Mouse (Mus musculus): ENCODE measurements at regions not wholly inside any gene's neighbourhood (a gene's known extent, or its start where the extent isn't known, plus 50 kb on each side); places are given as distances from the start of the nearest gene placed in this dataset.

DNA sequence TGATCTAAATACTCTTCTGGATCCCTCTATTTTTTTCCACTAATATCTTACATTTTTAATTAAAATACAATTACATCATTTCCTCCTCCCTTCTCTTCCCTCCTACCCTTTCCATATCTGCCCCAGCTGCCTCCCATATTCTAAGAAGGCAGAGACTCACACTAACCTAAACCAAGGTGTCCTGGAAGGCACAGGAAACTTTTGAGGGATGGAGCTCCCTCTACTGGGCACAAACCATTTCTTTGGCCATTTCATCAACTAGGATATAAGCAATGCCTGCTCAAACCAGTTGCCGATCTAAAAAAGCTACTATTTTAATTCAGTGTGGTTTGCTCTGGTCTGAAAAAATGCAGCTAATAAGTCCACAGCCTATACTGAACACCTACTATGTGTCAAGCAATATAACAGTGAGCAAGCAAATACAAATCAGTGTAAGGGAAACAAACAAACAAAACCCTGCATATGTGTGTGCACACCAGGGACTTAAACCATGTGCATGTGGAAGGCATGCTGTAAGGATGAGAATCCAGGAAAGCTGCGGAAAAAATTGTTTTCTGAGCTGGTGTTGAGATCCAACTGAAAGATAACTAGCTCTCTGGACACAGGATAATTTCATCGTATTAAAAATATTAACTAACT is 182.3 kb upstream of the Lmcd1 start:
- H3K4me3 ChIP-seq (replicated peaks in 1 of 3; ENCODE audit: low read depth in 2 of 3, low read length in 2 of 3, poor library complexity in 1 of 3), result no peak overlapping the region
- no peaks in the 10 kb centered on the region for H3K4me1 ChIP-seq (ENCODE audit: control insufficient read depth in 1 of 2, insufficient read depth in 2 of 2)
- in situ Hi-C loops (cut with MboI; ENCODE audit: low pct_ligation_motif_present, low pct_unique_long_range_greater_than_20kb, low sequenced_read_pairs) (no loop called here), dilution Hi-C loops (cut with MboI; ENCODE audit: extremely low pct_ligation_motif_present, extremely low pct_unique_long_range_greater_than_20kb, low sequenced_read_pairs) (no loop called here)
- no peak overlapping the region for H3K27ac ChIP-seq (ENCODE audit: insufficient read depth, low read depth)
- H3K9ac ChIP-seq (ENCODE audit: insufficient read depth, low read depth), result no peak overlapping the region
- no peaks in the 10 kb centered on the region for H3K36me3 ChIP-seq (replicated peaks in 1 of 2; ENCODE audit: control insufficient read depth in 1 of 2, insufficient read depth in 1 of 2, low read length in 1 of 2)
- no peak for TF ChIP-seq RCOR1 (conservative IDR thresholded peaks at IDR 0.05; ENCODE audit: low read depth, low read length)
- 0 out of 4 replicates have a peak, but pooled peaks of 1 of the 2 experiments have one; percentile 4 for TF ChIP-seq CTCF (conservative IDR thresholded peaks at IDR 0.05 in 1 of 2, IDR thresholded peaks at IDR 0.05 in 1 of 2; ENCODE audit: low read depth in 2 of 2, low read length in 2 of 2)
- no peak overlapping the region for H3K4me2 ChIP-seq (ENCODE audit: insufficient read depth, low read depth, poor library complexity, severe bottlenecking)
- H3K79me2 ChIP-seq (replicated peaks; ENCODE audit: control insufficient read depth, extremely low read depth, insufficient read depth, poor library complexity, severe bottlenecking), result no peaks in the 10 kb centered on the region
- no peaks in the 10 kb centered on the region for H3K27me3 ChIP-seq (replicated peaks)
- peaks cover 59% of the 10 kb centered on the region for H3K9me3 ChIP-seq (replicated peaks; ENCODE audit: low read length)
- no peak for DNase-seq (ENCODE audit: extremely low read depth)

DNA sequence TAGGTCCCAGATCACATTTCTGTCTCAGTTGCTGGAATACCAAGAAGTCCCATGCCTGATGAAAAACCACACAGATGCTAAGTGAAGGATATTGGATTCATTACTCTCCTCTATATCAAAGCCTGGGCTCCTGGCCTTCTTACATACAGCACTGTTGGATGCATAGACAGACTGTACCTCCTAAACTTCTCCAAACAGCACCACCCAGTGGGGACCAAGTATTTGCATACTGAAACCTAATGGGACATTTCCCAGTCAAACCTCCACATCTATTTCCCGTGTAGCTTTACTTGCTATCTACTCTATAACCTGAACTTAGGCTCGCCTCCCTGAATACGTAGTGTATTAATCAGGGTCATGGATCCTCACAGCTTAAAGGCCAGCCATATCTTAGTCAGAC is 180.3 kb upstream of the Lmcd1 start:
- Histone ChIP-seq H3K9me3 (replicated peaks; ENCODE audit: low read length) (peaks cover 55% of the 10 kb centered on the region), H3K27ac (ENCODE audit: insufficient read depth, low read depth) (no peak overlapping the region), H3K36me3 (replicated peaks in 1 of 2; ENCODE audit: control insufficient read depth in 1 of 2, insufficient read depth in 1 of 2, low read length in 1 of 2) (no peaks in the 10 kb centered on the region), H3K4me1 (ENCODE audit: control insufficient read depth in 1 of 2, insufficient read depth in 2 of 2) (no peaks in the 10 kb centered on the region), H3K4me3 (replicated peaks in 1 of 3; ENCODE audit: low read depth in 2 of 3, low read length in 2 of 3, poor library complexity in 1 of 3) (no peak overlapping the region), H3K4me2 (ENCODE audit: insufficient read depth, low read depth, poor library complexity, severe bottlenecking) (no peak overlapping the region), H3K9ac (ENCODE audit: insufficient read depth, low read depth) (no peak overlapping the region), H3K27me3 (replicated peaks) (no peaks in the 10 kb centered on the region), H3K79me2 (replicated peaks; ENCODE audit: control insufficient read depth, extremely low read depth, insufficient read depth, poor library complexity, severe bottlenecking) (no peaks in the 10 kb centered on the region)
- no peak for DNase-seq (ENCODE audit: extremely low read depth)
- dilution Hi-C loops (cut with MboI; ENCODE audit: extremely low pct_ligation_motif_present, extremely low pct_unique_long_range_greater_than_20kb, low sequenced_read_pairs), result no loop called here
- TF ChIP-seq SMC3 (IDR thresholded peaks at IDR 0.05; ENCODE audit: low read depth, low read length) (no peak), MAFK (IDR thresholded peaks at IDR 0.05; ENCODE audit: insufficient replicate concordance, low read length) (no peak), MYC (IDR thresholded peaks at IDR 0.05; ENCODE audit: low read depth, low read length) (no peak), TCF12 (IDR thresholded peaks at IDR 0.05; ENCODE audit: low read depth, low read length) (no peak), NELFE (IDR thresholded peaks at IDR 0.05; ENCODE audit: low read depth, low read length) (no peak)
- in situ Hi-C loops (cut with MboI; ENCODE audit: low pct_ligation_motif_present, low pct_unique_long_range_greater_than_20kb, low sequenced_read_pairs), result no loop called here

DNA sequence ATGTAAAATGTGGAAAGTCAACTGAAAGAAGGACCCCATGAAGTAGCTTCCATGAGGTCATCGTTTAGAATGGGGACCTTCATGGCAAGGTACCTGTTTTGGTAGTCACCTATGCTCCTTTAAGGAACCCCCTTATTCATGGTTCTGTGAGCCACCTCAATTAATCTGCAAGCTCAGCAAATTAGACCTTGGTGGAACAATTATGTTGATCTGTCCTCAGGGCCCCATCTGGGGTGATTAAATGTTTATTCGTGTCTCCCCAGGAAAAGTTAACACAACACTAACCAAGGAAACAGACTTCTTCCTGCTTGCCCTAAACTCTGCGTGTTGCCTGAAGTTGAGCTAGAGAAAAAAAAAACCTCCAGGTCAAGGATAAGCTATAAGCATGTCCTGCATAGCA is 175.9 kb upstream of the Lmcd1 start:
- no peak for TF ChIP-seq MAZ (IDR thresholded peaks at IDR 0.05; ENCODE audit: low read depth, low read length)
- TF ChIP-seq MAFK (IDR thresholded peaks at IDR 0.05; ENCODE audit: insufficient replicate concordance, low read length), result peak; percentile 69
- Histone ChIP-seq H3K4me1 (ENCODE audit: control insufficient read depth in 1 of 2, insufficient read depth in 2 of 2) (no peaks in the 10 kb centered on the region), H3K4me3 (replicated peaks in 1 of 3; ENCODE audit: low read depth in 2 of 3, low read length in 2 of 3, poor library complexity in 1 of 3) (no peak overlapping the region), H3K36me3 (replicated peaks in 1 of 2; ENCODE audit: control insufficient read depth in 1 of 2, insufficient read depth in 1 of 2, low read length in 1 of 2) (no peaks in the 10 kb centered on the region), H3K79me2 (replicated peaks; ENCODE audit: control insufficient read depth, extremely low read depth, insufficient read depth, poor library complexity, severe bottlenecking) (no peaks in the 10 kb centered on the region), H3K9me3 (replicated peaks; ENCODE audit: low read length) (peaks cover 38% of the 10 kb centered on the region), H3K27ac (ENCODE audit: insufficient read depth, low read depth) (no peak overlapping the region), H3K9ac (ENCODE audit: insufficient read depth, low read depth) (no peak overlapping the region), H3K4me2 (ENCODE audit: insufficient read depth, low read depth, poor library complexity, severe bottlenecking) (no peak overlapping the region), H3K27me3 (replicated peaks) (no peaks in the 10 kb centered on the region)
- in situ Hi-C loops (cut with MboI; ENCODE audit: low pct_ligation_motif_present, low pct_unique_long_range_greater_than_20kb, low sequenced_read_pairs) (no loop called here), dilution Hi-C loops (cut with MboI; ENCODE audit: extremely low pct_ligation_motif_present, extremely low pct_unique_long_range_greater_than_20kb, low sequenced_read_pairs) (no loop called here)
- DNase-seq (ENCODE audit: extremely low read depth), result no peak

Measured in CH12.LX (cell line).